Mouse (Mus musculus) testis, adult 2 months (tissue): ENCODE measurements around the gene Srsf5. TPM values are rescaled to one million over a fixed set of nuclear protein-coding genes. Genes with fewer than 3 reads are reported as not detected.

ENCODE experiments used
- H3K27ac ChIP-seq: fragments of 200-500 bp; 2 replicates; pipeline ENCODE4 v1.5.1; 2012; ENCODE audit warnings: low read depth, low read length; ENCODE audit not compliant: control insufficient read depth, insufficient read depth
- H3K27me3 ChIP-seq: fragments of 200-500 bp; 2 replicates; pipeline ENCODE4 v1.6.1; 2012; ENCODE audit warnings: mild to moderate bottlenecking, low read length, moderate library complexity; ENCODE audit not compliant: control insufficient read depth, insufficient read depth
- H3K36me3 ChIP-seq: fragments of 200-500 bp; 2 replicates; pipeline ENCODE4 v1.6.1; 2012; ENCODE audit warnings: mild to moderate bottlenecking, low read length; ENCODE audit not compliant: control insufficient read depth, insufficient read depth
- H3K4me1 ChIP-seq: fragments of 200-500 bp; 2 replicates; pipeline ENCODE4 v1.6.1; 2012; ENCODE audit warnings: low read length; ENCODE audit not compliant: control insufficient read depth, insufficient read depth
- H3K4me3 ChIP-seq: fragments of 200-500 bp; 2 replicates; pipeline ENCODE4 v1.5.1; 2012; ENCODE audit warnings: low read depth, mild to moderate bottlenecking, low read length, moderate library complexity, mixed read lengths; ENCODE audit not compliant: control insufficient read depth
- CTCF ChIP-seq: fragments of 200-500 bp; IDR thresholded peaks from 2 replicates; pipeline ENCODE4 v1.5.1; 2012; ENCODE audit warnings: low read depth, mild to moderate bottlenecking, inconsistent platforms, low read length, moderate library complexity; ENCODE audit not compliant: control insufficient read depth, insufficient read depth, insufficient replicate concordance
- POLR2A ChIP-seq: fragments of 200-500 bp; IDR thresholded peaks from 2 replicates; pipeline ENCODE4 v1.6.1; 2012; ENCODE audit warnings: low read depth, mild to moderate bottlenecking, inconsistent platforms, low read length, moderate library complexity; ENCODE audit not compliant: control insufficient read depth
- polyA plus RNA-seq: library from polyadenylated mRNA; depleted of rRNA; stranded (reverse); fragments of >200 nt; gene quantifications from 2 replicates; pipeline ENCODE4 v1.2.3, GENCODE M21; 2012

Srsf5 gene
- polyA plus RNA-seq, 1 experiment, result 264 TPM

GRCm38 (mm10) chr12:80951640-80952219 lies 6.4 kb downstream of the Srsf5 start:
- no peak overlapping the region for H3K27ac ChIP-seq
- no peak overlapping the region for H3K4me3 ChIP-seq
- no peaks in the 10 kb centered on the region for H3K4me1 ChIP-seq
- no peaks in the 10 kb centered on the region for H3K27me3 ChIP-seq
- peaks cover 10% of the 10 kb centered on the region for H3K36me3 ChIP-seq
- TF ChIP-seq CTCF (no peak), POLR2A (no peak)

GRCm38 (mm10) chr12:80952526-80952925 lies 7.2 kb downstream of the Srsf5 start:
- TF ChIP-seq CTCF (no peak), POLR2A (no peak)
- no peaks in the 10 kb centered on the region for H3K4me1 ChIP-seq
- H3K27me3 ChIP-seq, result no peaks in the 10 kb centered on the region
- H3K36me3 ChIP-seq, result peaks cover 4% of the 10 kb centered on the region
- H3K27ac ChIP-seq, result no peak overlapping the region
- H3K4me3 ChIP-seq, result no peak overlapping the region

- H3K27me3 ChIP-seq, result no peaks in the 10 kb centered on the region
- no peaks in the 10 kb centered on the region for H3K4me1 ChIP-seq
- no peak overlapping the region for H3K27ac ChIP-seq
- no peak for TF ChIP-seq CTCF
- no peak for TF ChIP-seq POLR2A
- no peaks in the 10 kb centered on the region; the same call in 1 of the 2 replicates for H3K36me3 ChIP-seq
- no peak overlapping the region for H3K4me3 ChIP-seq
These were observed 10.7 kb downstream of the Srsf5 start for GRCm38 (mm10) chr12:80956039-80956438.

GRCm38 (mm10) chr12:80957961-80958360 lies 12.7 kb downstream of the Srsf5 start:
- no peak overlapping the region for H3K27ac ChIP-seq
- no peak overlapping the region for H3K4me3 ChIP-seq
- H3K36me3 ChIP-seq, result no peaks in the 10 kb centered on the region
- H3K27me3 ChIP-seq, result no peaks in the 10 kb centered on the region
- no peaks in the 10 kb centered on the region for H3K4me1 ChIP-seq
- no peak for TF ChIP-seq CTCF
- no peak for TF ChIP-seq POLR2A

GRCm38 (mm10) chr12:80962566-80962965 lies 17.3 kb downstream of the Srsf5 start:
- no peak overlapping the region for H3K4me3 ChIP-seq
- H3K36me3 ChIP-seq, result no peaks in the 10 kb centered on the region
- H3K27ac ChIP-seq, result no peak overlapping the region
- H3K27me3 ChIP-seq, result no peaks in the 10 kb centered on the region
- TF ChIP-seq POLR2A, result no peak
- TF ChIP-seq CTCF, result no peak
- H3K4me1 ChIP-seq, result no peaks in the 10 kb centered on the region; the same call in 1 of the 2 replicates

GRCm38 (mm10) chr12:80966059-80966838 lies 20.9 kb downstream of the Srsf5 start:
- TF ChIP-seq CTCF, result no peak
- TF ChIP-seq POLR2A, result no peak
- Histone ChIP-seq H3K27me3 (no peaks in the 10 kb centered on the region), H3K4me3 (no peak overlapping the region), H3K27ac (no peak overlapping the region), H3K36me3 (no peaks in the 10 kb centered on the region), H3K4me1 (no peaks in the 10 kb centered on the region; the same call in 1 of the 2 replicates)

GRCm38 (mm10) chr12:80967918-80968317 lies 22.6 kb downstream of the Srsf5 start:
- Histone ChIP-seq H3K36me3 (no peaks in the 10 kb centered on the region), H3K4me1 (no peaks in the 10 kb centered on the region; the same call in 1 of the 2 replicates), H3K27me3 (no peaks in the 10 kb centered on the region), H3K27ac (no peak overlapping the region), H3K4me3 (no peak overlapping the region)
- no peak for TF ChIP-seq CTCF
- TF ChIP-seq POLR2A, result no peak
